Comparison of ENCODE assay signal across 9 mouse cellular contexts in genomic region chr11:98588833-98589281, GRCm38 (mm10). TPM values are rescaled to one million over a fixed set of nuclear protein-coding genes. Genes with fewer than 3 reads are reported as not detected.
DNase-seq lines count a peak whose midpoint lies in the region; ATAC-seq lines count a peak whose summit lies in the region.
"Had no signal": no experiment of that assay in that cellular context is flagged by ENCODE, and none has a peak within 500 bp of the region (broad histone marks: within the 10 kb centered on the region; RNA-seq: fewer than 3 reads in every experiment).

No protein-coding gene starts in this region.

- H3K27ac ChIP-seq in midbrain, embryonic 15.5 days: no peak overlapping the region
- H3K27ac ChIP-seq in midbrain, embryonic 10.5 days (replicated peaks): no peak overlapping the region
- H3K27ac ChIP-seq in stomach, embryonic 14.5 days (ENCODE audit: low read length): peak overlapping the region; percentile 36; the same call in 1 of the 2 replicates

- H3K27me3 ChIP-seq in erythroblast, embryonic 14.5 days (ENCODE audit: control insufficient read depth): peaks cover 14% of the 10 kb centered on the region
- no peaks in the 10 kb centered on the region for H3K27me3 ChIP-seq in midbrain, embryonic 15.5 days (replicated peaks)
- peaks cover 13% of the 10 kb centered on the region; the same call in 1 of the 2 replicates for H3K27me3 ChIP-seq in midbrain, embryonic 10.5 days (ENCODE audit: low read depth, poor library complexity, severe bottlenecking)
- H3K27me3 ChIP-seq in stomach, embryonic 14.5 days (ENCODE audit: control insufficient read depth, insufficient read depth, low read length): no peaks in the 10 kb centered on the region

- peaks cover 78% of the 10 kb centered on the region for H3K4me1 ChIP-seq in erythroblast, embryonic 14.5 days (ENCODE audit: control insufficient read depth)
- peaks cover 36% of the 10 kb centered on the region for H3K4me1 ChIP-seq in midbrain, embryonic 15.5 days
- H3K4me1 ChIP-seq in midbrain, embryonic 10.5 days: peaks cover 51% of the 10 kb centered on the region
- peaks cover 36% of the 10 kb centered on the region for H3K4me1 ChIP-seq in stomach, embryonic 14.5 days (ENCODE audit: control insufficient read depth, insufficient read depth, low read length)

- H3K36me3 ChIP-seq in erythroblast, embryonic 14.5 days (ENCODE audit: control insufficient read depth): peaks cover 22% of the 10 kb centered on the region
- H3K36me3 ChIP-seq in midbrain, embryonic 15.5 days (replicated peaks): no peaks in the 10 kb centered on the region
- peaks cover 4% of the 10 kb centered on the region for H3K36me3 ChIP-seq in midbrain, embryonic 10.5 days
- no peaks in the 10 kb centered on the region for H3K36me3 ChIP-seq in stomach, embryonic 14.5 days (ENCODE audit: control insufficient read depth, insufficient read depth, low read length)

- no peaks in the 10 kb centered on the region for H3K9me3 ChIP-seq in erythroblast, embryonic 14.5 days (ENCODE audit: control insufficient read depth, low read length)
- H3K9me3 ChIP-seq in midbrain, embryonic 15.5 days: no peaks in the 10 kb centered on the region
- H3K9me3 ChIP-seq in midbrain, embryonic 10.5 days (replicated peaks): no peaks in the 10 kb centered on the region
- no peaks in the 10 kb centered on the region for H3K9me3 ChIP-seq in stomach, embryonic 14.5 days (ENCODE audit: control insufficient read depth, low read depth, low read length)

- no peak for ATAC-seq in erythroblast, adult 5-6 weeks (replicated peaks; ENCODE audit: low FRiP score, poor library complexity, severe bottlenecking)
- no peak for ATAC-seq in midbrain, embryonic 15.5 days (replicated peaks)
- no peak for ATAC-seq in stomach, embryonic 14.5 days (ENCODE audit: insufficient number of reproducible peaks, insufficient read depth, low FRiP score, low read depth)

- WGBS in midbrain, embryonic 15.5 days: 70% methylated on average over 6 of the region's 6 CpGs
- 73% methylated on average over 6 of the region's 6 CpGs for WGBS in midbrain, embryonic 10.5 days
- 60% methylated on average over 6 of the region's 6 CpGs for WGBS in stomach, embryonic 14.5 days

- peak overlapping the region; percentile 73 for H3K4me2 ChIP-seq in midbrain, embryonic 15.5 days
- H3K4me2 ChIP-seq in stomach, embryonic 14.5 days (replicated peaks; ENCODE audit: low read depth, low read length): peak overlapping the region; percentile 92

- peak overlapping the region; percentile 79 for H3K4me3 ChIP-seq in erythroblast, embryonic 14.5 days (replicated peaks)
- H3K4me3 ChIP-seq in midbrain, embryonic 15.5 days: no peak overlapping the region
- H3K4me3 ChIP-seq in midbrain, embryonic 10.5 days: no peak overlapping the region
- H3K4me3 ChIP-seq in stomach, embryonic 14.5 days (ENCODE audit: low read depth, low read length): no peak overlapping the region

- DNase-seq in midbrain, embryonic 10.5 days (ENCODE audit: low spot score): no peak
- peak; percentile 65 for DNase-seq in heart, postnatal 4 days
- no peak for DNase-seq in embryo, embryonic 11 days
- no peak for DNase-seq in cerebellum, adult 18-20 months

- H3K9ac ChIP-seq in midbrain, embryonic 15.5 days: no peak overlapping the region
- H3K9ac ChIP-seq in stomach, embryonic 14.5 days (replicated peaks; ENCODE audit: low read depth, low read length): no peak overlapping the region

RNA-seq across cellular contexts. Expression of gene Ormdl3, which starts 1.7 kb away (rescaled TPM):
- 13.5 and 13.6 TPM in 2 replicates for polyA plus RNA-seq in erythroblast, embryonic 14.5 days (2012)
- 20.5 and 31.9 TPM in 2 replicates for total RNA-seq in erythroblast, adult 5-6 weeks (2015; ENCODE audit: low replicate concordance)
- total RNA-seq in erythroblast, adult 5-6 weeks (2017; ENCODE audit: low replicate concordance): 37.9 and 51.6 TPM in 2 replicates
- polyA plus RNA-seq in midbrain, embryonic 15.5 days (2015; fragmentation: Nextera tagmentation; extraction: Ambion mirVana): 120 TPM in 2 replicates
- 65.8 and 81.0 TPM in 2 replicates for polyA plus RNA-seq in midbrain, embryonic 10.5 days (2016; fragmentation: Nextera tagmentation; extraction: Ambion mirVana)
- total RNA-seq in heart, postnatal 4 days (2021): 10 to 100 TPM; 36.5 to 41.5 TPM
- polyA plus RNA-seq in stomach, embryonic 14.5 days (2014; fragmentation: Nextera tagmentation; extraction: Ambion mirVana): 9.2 and 9.6 TPM in 2 replicates

RNA-seq across cellular contexts. Expression of gene Lrrc3c, which starts 9.2 kb away (rescaled TPM):
- polyA plus RNA-seq in erythroblast, embryonic 14.5 days (2012): not detected in 2 replicates
- total RNA-seq in erythroblast, adult 5-6 weeks (2015; ENCODE audit: low replicate concordance): not detected in 2 replicates
- total RNA-seq in erythroblast, adult 5-6 weeks (2017; ENCODE audit: low replicate concordance): not detected in 2 replicates
- not detected in 2 replicates for polyA plus RNA-seq in midbrain, embryonic 15.5 days (2015; fragmentation: Nextera tagmentation; extraction: Ambion mirVana)
- polyA plus RNA-seq in midbrain, embryonic 10.5 days (2016; fragmentation: Nextera tagmentation; extraction: Ambion mirVana): not detected in 2 replicates
- not detected for total RNA-seq in heart, postnatal 4 days (2021)
- not detected in 2 replicates for polyA plus RNA-seq in stomach, embryonic 14.5 days (2014; fragmentation: Nextera tagmentation; extraction: Ambion mirVana)
- total RNA-seq: gastrocnemius, postnatal 36 days had no signal

RNA-seq across cellular contexts. Expression of gene Gm12355, which starts 36.6 kb away (rescaled TPM):
- not detected in 2 replicates for polyA plus RNA-seq in erythroblast, embryonic 14.5 days (2012)
- 1.0 and 2.5 TPM in 2 replicates for total RNA-seq in erythroblast, adult 5-6 weeks (2015; ENCODE audit: low replicate concordance)
- total RNA-seq in erythroblast, adult 5-6 weeks (2017; ENCODE audit: low replicate concordance): 0.60 and 1.1 TPM in 2 replicates
- polyA plus RNA-seq in midbrain, embryonic 15.5 days (2015; fragmentation: Nextera tagmentation; extraction: Ambion mirVana): 0.66 and 0.72 TPM in 2 replicates
- polyA plus RNA-seq in midbrain, embryonic 10.5 days (2016; fragmentation: Nextera tagmentation; extraction: Ambion mirVana): 1.4 and 2.1 TPM in 2 replicates
- total RNA-seq in heart, postnatal 4 days (2021): 10 to 100 TPM; 29.2 to 29.5 TPM
- polyA plus RNA-seq in stomach, embryonic 14.5 days (2014; fragmentation: Nextera tagmentation; extraction: Ambion mirVana): 0.59 and 0.94 TPM in 2 replicates

RNA-seq across cellular contexts. Expression of gene Gsdma3, which starts 37.3 kb away (rescaled TPM):
- polyA plus RNA-seq in erythroblast, embryonic 14.5 days (2012): not detected in 2 replicates
- total RNA-seq in erythroblast, adult 5-6 weeks (2015; ENCODE audit: low replicate concordance): not detected in 2 replicates
- total RNA-seq in erythroblast, adult 5-6 weeks (2017; ENCODE audit: low replicate concordance): not detected in 2 replicates
- not detected in 2 replicates for polyA plus RNA-seq in midbrain, embryonic 15.5 days (2015; fragmentation: Nextera tagmentation; extraction: Ambion mirVana)
- not detected in 2 replicates for polyA plus RNA-seq in midbrain, embryonic 10.5 days (2016; fragmentation: Nextera tagmentation; extraction: Ambion mirVana)
- 1 to 10 TPM; 3.2 to 5.2 TPM for total RNA-seq in heart, postnatal 4 days (2021)
- not detected in 2 replicates for polyA plus RNA-seq in stomach, embryonic 14.5 days (2014; fragmentation: Nextera tagmentation; extraction: Ambion mirVana)

RNA-seq across cellular contexts. Expression of gene Zpbp2, which starts 38.0 kb away (rescaled TPM):
- polyA plus RNA-seq in erythroblast, embryonic 14.5 days (2012): 0.08 and 0.09 TPM in 2 replicates
- not detected in 2 replicates for total RNA-seq in erythroblast, adult 5-6 weeks (2015; ENCODE audit: low replicate concordance)
- total RNA-seq in erythroblast, adult 5-6 weeks (2017; ENCODE audit: low replicate concordance): 4.6 TPM in 1 of 2 replicates, not detected in the other
- 0.14 TPM in 1 of 2 replicates, not detected in the other for polyA plus RNA-seq in midbrain, embryonic 15.5 days (2015; fragmentation: Nextera tagmentation; extraction: Ambion mirVana)
- polyA plus RNA-seq in midbrain, embryonic 10.5 days (2016; fragmentation: Nextera tagmentation; extraction: Ambion mirVana): 0.11 and 0.32 TPM in 2 replicates
- total RNA-seq in heart, postnatal 4 days (2021): under 1 TPM in 1 of 2 experiments, not detected in 1; 0.17 TPM
- polyA plus RNA-seq in stomach, embryonic 14.5 days (2014; fragmentation: Nextera tagmentation; extraction: Ambion mirVana): 0.46 TPM in 1 of 2 replicates, not detected in the other
- total RNA-seq: gastrocnemius, postnatal 36 days had no signal
